Mouse (Mus musculus): ENCODE measurements at regions not wholly inside any gene's neighbourhood (a gene's known extent, or its start where the extent isn't known, plus 50 kb on each side); places are given as distances from the start of the nearest gene placed in this dataset.
A peak's percentile ranks its signal among the peaks of the same experiment; 100 is the strongest.

- no peak for DNase-seq (ENCODE audit: low read depth, low spot score)
Measured at GRCm38 (mm10) chr13:28898900-28899299, 54.6 kb downstream of the Sox4 start.

GRCm38 (mm10) chr13:28892896-28893295, 60.6 kb downstream of the Sox4 start:
- no peak for DNase-seq (ENCODE audit: low read depth, low spot score)

GRCm38 (mm10) chr13:28887098-28887497, 66.4 kb downstream of the Sox4 start:
- no peak for DNase-seq (ENCODE audit: low read depth, low spot score)

- peak; percentile 35 for DNase-seq (ENCODE audit: low read depth, low spot score)
Measured at GRCm38 (mm10) chr13:28886691-28887090, 66.8 kb downstream of the Sox4 start.

- peak; percentile 63 for DNase-seq (ENCODE audit: low read depth, low spot score)
Measured at GRCm38 (mm10) chr13:28885083-28886037, 68.2 kb downstream of the Sox4 start.

GRCm38 (mm10) chr13:28884191-28884820, 69.2 kb downstream of the Sox4 start:
- DNase-seq (ENCODE audit: low read depth, low spot score): no peak

- no peak for DNase-seq (ENCODE audit: low read depth, low spot score)
Measured at GRCm38 (mm10) chr13:28883398-28883797, 70.1 kb downstream of the Sox4 start.

GRCm38 (mm10) chr13:28880888-28881287, 72.6 kb downstream of the Sox4 start:
- DNase-seq (ENCODE audit: low read depth, low spot score): no peak

GRCm38 (mm10) chr13:28878692-28879091, 74.8 kb downstream of the Sox4 start:
- no peak for DNase-seq (ENCODE audit: low read depth, low spot score)

GRCm38 (mm10) chr13:28876771-28877170, 76.7 kb downstream of the Sox4 start:
- no peak for DNase-seq (ENCODE audit: low read depth, low spot score)

- no peak for DNase-seq (ENCODE audit: low read depth, low spot score)
Measured at GRCm38 (mm10) chr13:28870681-28871080, 82.8 kb downstream of the Sox4 start.

- DNase-seq (ENCODE audit: low read depth, low spot score): no peak
Measured at GRCm38 (mm10) chr13:28867210-28867609, 86.3 kb downstream of the Sox4 start.

- DNase-seq (ENCODE audit: low read depth, low spot score): no peak
Measured at GRCm38 (mm10) chr13:28866686-28867085, 86.8 kb downstream of the Sox4 start.

GRCm38 (mm10) chr13:28860601-28861000, 92.9 kb downstream of the Sox4 start:
- no peak for DNase-seq (ENCODE audit: low read depth, low spot score)

GRCm38 (mm10) chr13:28859829-28860427, 93.6 kb downstream of the Sox4 start:
- no peak for DNase-seq (ENCODE audit: low read depth, low spot score)

GRCm38 (mm10) chr13:28858001-28858400, 95.5 kb downstream of the Sox4 start:
- no peak for DNase-seq (ENCODE audit: low read depth, low spot score)

GRCm38 (mm10) chr13:28857201-28857600, 96.3 kb downstream of the Sox4 start:
- no peak for DNase-seq (ENCODE audit: low read depth, low spot score)

- DNase-seq (ENCODE audit: low read depth, low spot score): no peak
Measured at GRCm38 (mm10) chr13:28856472-28856871, 97.0 kb downstream of the Sox4 start.

GRCm38 (mm10) chr13:28854247-28854646, 99.3 kb downstream of the Sox4 start:
- no peak for DNase-seq (ENCODE audit: low read depth, low spot score)

- no peak for DNase-seq (ENCODE audit: low read depth, low spot score)
Measured at GRCm38 (mm10) chr13:28848305-28848704, 105.2 kb downstream of the Sox4 start.

GRCm38 (mm10) chr13:28847478-28847877, 106.0 kb downstream of the Sox4 start:
- no peak for DNase-seq (ENCODE audit: low read depth, low spot score)

GRCm38 (mm10) chr13:28844495-28844894, 109.0 kb downstream of the Sox4 start:
- peak; percentile 68 for DNase-seq (ENCODE audit: low read depth, low spot score)

All from mesoderm, embryonic 11.5 days (tissue).